Mouse (Mus musculus): Measurements from ENCODE around the gene Foxc2.
"Not testable (repeated sequence)": the region's sequence is repeated elsewhere in the genome, so short reads cannot be mapped to it uniquely, and the experiment has no call there.

The Foxc2 gene

DNA sequence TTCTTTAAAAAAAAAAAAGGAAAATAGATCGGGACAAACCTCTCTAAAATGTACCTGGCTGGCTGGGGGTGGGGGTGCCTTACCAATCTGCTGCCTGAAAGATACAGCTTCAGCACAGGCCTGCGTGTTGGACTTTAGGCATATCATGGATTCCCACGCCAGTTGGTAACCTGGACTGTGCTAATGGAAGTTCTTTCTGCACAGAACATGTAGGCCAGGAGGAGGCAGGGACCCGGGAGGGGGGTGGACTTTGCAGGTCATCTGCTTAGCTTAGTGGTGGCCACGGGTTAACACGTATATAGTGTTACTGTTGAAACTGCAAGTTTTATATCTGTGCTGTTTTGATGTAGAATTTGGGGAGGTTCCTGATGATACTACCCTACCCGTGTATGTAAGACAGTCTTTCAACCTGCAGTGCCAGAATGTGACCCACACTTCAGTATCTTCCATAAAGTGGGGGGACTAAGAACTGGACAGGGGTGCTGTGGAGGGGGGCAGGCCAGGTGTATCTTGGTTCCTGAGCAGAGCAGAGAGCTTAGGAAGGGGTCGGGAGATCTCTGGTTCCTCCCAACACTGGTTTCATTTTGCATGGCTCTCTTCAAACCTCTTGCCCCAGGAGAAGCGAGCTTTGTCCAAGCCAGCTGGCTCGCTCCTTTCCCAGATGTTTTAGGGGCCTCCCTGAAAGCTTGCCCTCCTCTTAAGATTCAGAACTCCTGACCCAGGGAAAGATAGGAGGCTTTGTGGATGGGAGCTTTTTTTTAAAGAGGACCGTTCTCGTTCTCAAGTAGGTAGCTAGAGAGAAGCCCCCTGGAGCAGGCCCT is 3.9 kb downstream of the Foxc2 start:
- no peak for DNase-seq (ENCODE audit: low spot score)

DNA sequence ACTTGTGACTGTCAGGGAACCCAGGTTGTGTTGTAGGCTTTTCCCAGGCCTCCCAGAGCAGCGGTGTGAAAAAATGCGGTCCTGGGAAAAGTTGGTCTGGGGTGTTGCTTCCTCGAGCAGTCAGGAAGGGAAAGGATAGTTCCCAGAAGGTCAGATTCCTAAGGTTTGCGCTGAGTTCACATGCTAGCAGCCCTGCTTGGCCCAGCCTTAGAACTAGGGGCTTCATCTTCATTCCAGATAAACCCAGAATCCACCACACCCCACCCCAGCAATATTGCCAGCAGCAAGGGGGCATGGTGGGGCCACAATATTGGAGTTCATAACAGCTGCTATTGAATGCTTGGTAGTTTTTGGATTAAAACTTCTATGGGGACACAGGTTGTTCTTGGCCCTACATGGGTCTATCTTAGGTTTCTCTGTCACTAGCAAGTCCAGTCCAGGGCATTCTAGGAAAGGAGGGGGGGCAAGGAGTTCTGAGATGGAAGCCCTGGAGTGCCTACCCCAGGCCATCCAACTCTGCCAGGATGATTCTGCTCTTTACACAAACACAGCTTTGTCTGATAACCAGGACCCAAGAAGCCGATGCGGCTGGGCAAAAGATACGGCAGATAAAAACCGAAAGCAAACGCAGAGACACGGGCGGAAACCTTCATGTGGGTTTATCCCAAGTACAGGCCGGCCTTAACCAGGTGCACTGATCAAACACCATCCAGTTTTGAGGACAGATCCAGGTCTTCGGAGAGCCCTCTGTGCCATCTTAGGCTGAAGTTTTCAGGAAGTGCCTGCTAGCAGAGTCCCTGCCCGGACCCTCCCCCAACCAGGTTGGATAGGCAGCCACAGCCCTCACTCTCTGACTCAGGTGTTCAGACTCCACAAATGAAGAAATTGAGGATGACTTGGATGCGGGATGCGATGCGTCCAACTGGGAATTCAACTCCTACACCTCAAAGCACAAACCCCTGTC is 4.8 kb downstream of the Foxc2 start:
- DNase-seq (ENCODE audit: low spot score) = no peak

- DNase-seq (ENCODE audit: low spot score) = no peak
Observed at GRCm38 (mm10) chr8:121121704-121122103, 5.7 kb downstream of the Foxc2 start.

DNA sequence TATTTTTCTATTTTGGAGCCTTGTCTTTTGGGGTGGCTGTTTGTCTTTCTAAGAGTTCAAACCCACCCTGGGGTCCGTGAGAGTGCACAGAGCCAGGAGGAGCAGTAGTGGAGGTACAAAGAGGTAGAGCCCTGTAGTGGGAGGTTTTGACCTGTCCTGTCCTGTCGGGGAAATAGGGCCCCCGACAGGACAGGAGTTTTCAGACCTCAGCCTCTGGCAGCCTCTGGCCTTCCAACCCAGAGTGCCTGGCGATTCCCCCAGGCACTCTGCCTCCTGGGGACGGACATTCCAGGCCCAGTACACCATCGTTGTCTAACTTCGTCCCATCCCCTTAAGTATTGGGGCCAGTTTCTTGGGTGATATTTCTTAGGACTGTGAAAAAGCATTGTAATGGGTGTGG is 6.4 kb downstream of the Foxc2 start:
- no peak for DNase-seq (ENCODE audit: low spot score)

- DNase-seq (ENCODE audit: low spot score) = no peak
Observed at GRCm38 (mm10) chr8:121123113-121123512, 7.1 kb downstream of the Foxc2 start.

DNA sequence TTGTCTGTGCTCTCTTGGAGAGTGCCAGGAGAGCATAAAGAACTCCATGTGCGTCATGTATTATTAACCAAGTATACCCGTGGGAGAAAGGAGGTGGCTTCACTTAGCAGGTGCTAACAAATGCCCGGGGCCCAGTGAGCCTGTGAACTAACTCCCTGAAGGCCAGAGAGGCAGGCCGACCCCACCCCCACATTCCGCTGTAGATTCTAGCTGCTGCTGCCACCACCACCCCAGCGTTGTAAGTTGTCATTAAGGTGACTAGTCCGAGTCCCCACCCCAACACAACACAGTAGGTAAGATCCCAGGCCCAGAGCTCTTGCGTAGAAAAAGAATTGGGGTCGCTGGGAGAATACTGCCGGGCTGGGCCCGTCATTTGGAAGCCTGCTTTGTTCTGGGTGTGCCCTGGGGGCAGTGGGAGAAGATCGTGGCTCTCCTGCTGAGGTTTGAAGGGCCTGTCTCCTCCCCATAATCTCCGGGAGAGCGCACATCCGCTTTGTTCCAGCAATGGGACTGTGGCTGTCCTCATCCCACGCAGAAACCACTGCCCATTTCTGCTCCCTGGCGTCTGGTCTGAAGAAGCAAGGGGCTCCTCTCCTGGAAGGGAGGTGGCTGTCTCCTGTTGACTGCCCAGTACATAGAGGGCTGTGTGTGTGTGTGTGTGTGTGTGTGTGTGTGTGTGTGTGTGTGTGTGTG is 8.7 kb downstream of the Foxc2 start:
- DNase-seq (ENCODE audit: low spot score) = no peak

DNA sequence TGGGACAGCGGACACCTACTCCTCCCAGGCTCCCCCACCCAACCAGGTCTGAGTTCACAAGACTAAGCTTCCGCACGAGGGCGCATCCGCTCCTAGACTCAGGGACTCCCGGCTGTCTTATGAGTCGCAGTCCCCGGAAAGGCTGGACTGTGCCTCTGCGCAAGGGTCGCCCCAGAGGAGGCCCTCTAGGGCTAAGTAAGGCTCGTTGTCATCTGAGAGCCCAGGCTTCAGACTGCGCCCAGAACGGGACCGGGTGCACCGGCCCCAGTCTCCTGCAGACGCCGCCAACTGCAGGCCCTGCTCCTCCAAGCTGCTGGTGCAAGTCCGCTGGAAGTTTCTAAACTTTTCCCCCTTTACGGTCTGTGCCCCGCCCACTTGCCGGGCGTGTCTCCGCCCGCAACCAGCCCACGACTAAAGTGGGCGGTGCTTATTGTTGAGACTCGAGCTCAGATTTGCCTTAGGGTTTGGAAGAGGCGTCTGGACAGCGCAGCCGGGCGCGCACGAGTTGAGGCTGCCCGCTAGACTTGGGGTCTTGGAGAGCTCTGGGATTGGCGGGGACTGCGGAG is 9.4 kb downstream of the Foxc2 start:
- peak; percentile 71 for DNase-seq (ENCODE audit: low spot score)

DNA sequence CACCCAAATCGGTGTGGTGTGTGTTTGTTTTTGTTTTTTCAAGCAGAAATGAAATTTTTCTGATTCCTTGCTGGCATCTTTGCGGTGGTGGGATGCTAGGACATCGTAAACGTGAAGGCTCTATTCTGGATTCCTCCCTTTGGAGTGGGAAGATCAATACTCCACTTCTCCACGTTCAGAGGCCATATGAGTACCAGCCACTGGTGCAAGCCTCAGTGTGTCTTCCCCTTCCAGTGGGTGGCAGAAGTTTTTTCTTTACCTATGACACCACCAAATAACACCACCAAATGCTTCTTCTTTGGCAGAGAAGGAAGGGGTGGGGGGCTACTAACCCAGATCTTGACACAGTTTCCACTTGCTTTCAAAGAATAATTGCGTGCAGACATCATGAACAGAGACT is 10.2 kb downstream of the Foxc2 start:
- DNase-seq (ENCODE audit: low spot score) = no peak

GRCm38 (mm10) chr8:121126694-121127093 is 10.7 kb downstream of the Foxc2 start:
- DNase-seq (ENCODE audit: low spot score) = no peak

GRCm38 (mm10) chr8:121127291-121127701 is 11.3 kb downstream of the Foxc2 start:
- DNase-seq (ENCODE audit: low spot score) = no peak

DNA sequence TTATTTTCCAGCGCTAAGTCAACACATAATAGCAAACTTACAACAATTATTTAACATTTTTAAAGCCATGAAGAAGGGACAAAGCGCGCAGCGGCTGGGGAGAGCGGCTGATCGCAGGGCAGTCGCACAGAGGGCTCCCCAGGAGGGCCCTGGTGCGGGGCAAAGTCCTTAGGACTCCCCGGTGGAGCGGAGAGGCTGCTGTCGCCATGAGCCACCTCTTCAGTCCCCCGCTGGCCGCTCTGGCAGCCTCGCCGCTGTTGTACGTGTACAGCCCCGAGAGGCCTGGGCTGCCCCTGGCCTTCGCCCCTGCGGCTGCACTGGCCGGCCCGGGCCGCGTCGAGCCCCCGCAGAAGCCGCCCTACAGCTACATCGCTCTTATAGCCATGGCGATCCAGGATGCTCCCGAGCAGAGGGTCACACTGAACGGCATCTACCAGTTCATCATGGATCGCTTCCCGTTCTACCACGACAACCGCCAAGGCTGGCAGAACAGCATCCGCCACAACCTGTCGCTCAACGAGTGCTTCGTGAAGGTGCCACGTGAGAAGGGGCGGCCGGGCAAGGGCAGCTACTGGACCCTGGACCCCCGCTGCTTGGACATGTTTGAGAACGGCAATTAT is 11.9 kb downstream of the Foxc2 start, which contains the start of gene Foxl1:
TSS of gene Foxl1 (plus strand) at position 185 of the 620 bp plus-strand sequence.
- no peak for DNase-seq (ENCODE audit: low spot score)

GRCm38 (mm10) chr8:121128531-121129264 is 12.7 kb downstream of the Foxc2 start:
- DNase-seq (ENCODE audit: low spot score) = no peak

DNA sequence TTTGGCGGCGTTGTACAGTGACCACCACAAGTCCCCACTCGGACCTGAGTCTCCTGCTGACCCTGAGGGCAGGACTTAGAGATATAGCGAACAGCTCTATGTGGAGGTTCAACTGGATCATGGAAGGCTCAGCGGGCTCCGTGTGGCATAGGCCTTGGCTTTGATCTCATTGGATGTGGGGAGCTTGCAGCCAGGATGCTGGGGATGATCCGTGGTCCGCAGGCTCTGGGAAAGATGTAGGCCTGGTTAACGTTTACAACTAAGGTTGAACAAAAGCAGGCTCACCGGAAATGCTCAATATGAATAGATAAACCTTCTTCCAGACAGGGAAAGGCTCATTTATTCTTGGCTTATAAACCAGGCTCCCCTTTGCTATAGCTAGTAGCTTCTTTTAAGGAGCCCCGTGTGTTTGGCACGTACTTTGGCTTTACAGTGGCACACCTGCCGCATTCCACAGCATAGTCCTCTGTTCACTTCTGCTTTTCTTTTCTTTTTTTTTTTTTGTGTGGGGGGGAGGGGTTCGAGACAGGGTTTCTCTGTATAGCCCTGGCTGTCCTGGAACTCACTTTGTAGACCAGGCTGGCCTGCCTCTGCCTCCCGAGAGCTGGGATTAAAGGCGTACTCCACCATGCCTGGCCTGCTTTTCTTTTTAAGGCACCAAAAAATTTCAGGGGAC is 13.4 kb downstream of the Foxc2 start:
- no peak for DNase-seq (ENCODE audit: low spot score)

GRCm38 (mm10) chr8:121130522-121130921 is 14.6 kb downstream of the Foxc2 start:
- DNase-seq (ENCODE audit: low spot score) = no peak

- DNase-seq (ENCODE audit: low spot score) = no peak
Observed at GRCm38 (mm10) chr8:121132961-121133513, 17.1 kb downstream of the Foxc2 start.

DNA sequence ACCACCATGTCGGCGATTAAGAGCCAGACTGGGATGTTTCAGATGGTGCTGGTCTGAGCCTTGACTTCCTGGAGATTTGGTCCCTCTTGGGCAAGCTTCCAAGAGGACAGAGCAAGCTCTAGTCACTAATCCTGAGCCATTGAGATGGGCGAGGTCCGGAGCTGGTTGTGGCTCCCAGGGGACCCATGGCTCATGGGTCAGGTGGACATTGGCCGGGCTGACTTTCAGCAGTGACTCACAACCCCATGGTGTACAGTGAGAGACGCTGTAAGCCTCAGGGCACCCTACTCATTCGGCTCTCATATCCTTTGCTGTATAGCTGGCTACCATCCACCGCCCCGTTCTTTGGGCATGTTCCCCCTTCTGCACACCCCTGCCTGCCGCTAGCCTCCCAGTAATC is 18.1 kb downstream of the Foxc2 start:
- DNase-seq (ENCODE audit: low spot score) = no peak

GRCm38 (mm10) chr8:121134512-121134911 is 18.5 kb downstream of the Foxc2 start:
- no peak for DNase-seq (ENCODE audit: low spot score)

DNA sequence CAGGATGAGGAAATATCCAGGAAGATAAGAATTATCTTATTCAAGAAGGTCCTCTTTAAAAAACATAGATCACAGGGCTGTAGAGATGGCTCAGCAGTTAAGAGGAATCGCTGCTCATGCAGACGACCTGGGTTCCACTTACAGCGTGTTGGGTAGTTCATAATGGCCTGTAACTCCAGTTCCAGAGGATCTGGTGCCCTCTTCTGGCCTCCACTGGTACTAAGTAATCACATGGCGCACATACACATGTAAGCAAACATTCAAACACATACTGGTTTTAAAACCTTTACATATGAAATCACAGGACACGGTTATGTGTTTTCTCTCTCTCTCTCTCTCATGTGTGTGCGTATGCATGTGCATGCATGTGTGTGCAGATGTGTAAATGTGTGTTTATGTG is 20.9 kb downstream of the Foxc2 start:
- no peak for DNase-seq (ENCODE audit: low spot score)

DNA sequence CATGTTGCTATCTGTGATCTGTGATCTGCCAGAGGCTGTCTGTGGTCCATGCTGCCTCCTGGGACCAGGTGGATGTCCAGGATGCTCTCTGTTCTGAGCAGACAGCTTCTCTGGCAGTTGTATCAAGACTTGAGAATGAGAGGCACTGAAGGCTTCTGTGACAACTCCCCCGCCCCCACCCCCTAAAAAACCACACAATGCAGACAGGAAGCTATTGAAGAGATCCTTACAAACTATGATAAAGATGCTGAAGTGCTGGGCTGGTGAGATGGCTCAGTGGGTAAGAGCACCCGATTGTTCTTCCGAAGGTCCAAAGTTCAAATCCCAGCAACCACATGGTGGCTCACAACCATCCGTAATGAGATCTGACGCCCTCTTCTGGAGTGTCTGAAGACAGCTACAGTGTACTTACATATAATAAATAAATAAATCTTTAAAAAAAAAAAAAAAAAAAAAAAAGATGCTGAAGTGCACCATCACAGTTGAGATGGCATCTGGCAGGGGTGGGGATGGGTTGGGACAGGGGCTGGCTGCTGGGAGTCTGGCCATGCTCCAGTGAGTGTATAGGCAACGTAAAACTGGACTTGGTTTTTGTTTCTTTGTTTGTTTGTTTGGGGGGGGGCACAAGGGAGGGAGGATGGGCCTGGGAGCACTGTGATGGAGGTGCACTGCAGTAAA is 29.6 kb downstream of the Foxc2 start:
- DNase-seq (ENCODE audit: low spot score) = not testable (repeated sequence)
